Mouse (Mus musculus): ENCODE data around the gene Ccl4.

Gene Ccl4

GRCm38 (mm10) chr11:83662204-83662603 lies at the start of gene Ccl4:
Gene Ccl4 (plus strand): TSS chr11:83662584.
- DNase-seq (ENCODE audit: low read depth in 1 of 2, low spot score in 2 of 2), result no peak

GRCm38 (mm10) chr11:83616586-83616985 lies 45.8 kb upstream of the Ccl4 start:
- no peak for DNase-seq (ENCODE audit: low read depth in 1 of 2, low spot score in 2 of 2)

- no peak for DNase-seq (ENCODE audit: low read depth in 1 of 2, low spot score in 2 of 2)
Observed at GRCm38 (mm10) chr11:83618238-83618637, 44.1 kb upstream of the Ccl4 start.

GRCm38 (mm10) chr11:83619037-83619436 lies 43.3 kb upstream of the Ccl4 start:
- no peak for DNase-seq (ENCODE audit: low read depth in 1 of 2, low spot score in 2 of 2)

- no peak for DNase-seq (ENCODE audit: low read depth in 1 of 2, low spot score in 2 of 2)
Observed at GRCm38 (mm10) chr11:83623586-83623985, 38.8 kb upstream of the Ccl4 start.

GRCm38 (mm10) chr11:83628808-83629207 lies 33.6 kb upstream of the Ccl4 start:
- no peak for DNase-seq (ENCODE audit: low read depth in 1 of 2, low spot score in 2 of 2)

GRCm38 (mm10) chr11:83630630-83631029 lies 31.8 kb upstream of the Ccl4 start:
- DNase-seq (ENCODE audit: low read depth in 1 of 2, low spot score in 2 of 2), result no peak

GRCm38 (mm10) chr11:83631065-83631464 lies 31.3 kb upstream of the Ccl4 start:
- no peak for DNase-seq (ENCODE audit: low read depth in 1 of 2, low spot score in 2 of 2)

- DNase-seq (ENCODE audit: low read depth in 1 of 2, low spot score in 2 of 2), result no peak
Observed at GRCm38 (mm10) chr11:83632744-83633143, 29.6 kb upstream of the Ccl4 start.

GRCm38 (mm10) chr11:83634425-83634824 lies 28.0 kb upstream of the Ccl4 start:
- no peak for DNase-seq (ENCODE audit: low read depth in 1 of 2, low spot score in 2 of 2)

- DNase-seq (ENCODE audit: low read depth in 1 of 2, low spot score in 2 of 2), result no peak
Observed at GRCm38 (mm10) chr11:83634898-83635297, 27.5 kb upstream of the Ccl4 start.

- DNase-seq (ENCODE audit: low read depth in 1 of 2, low spot score in 2 of 2), result no peak
Observed at GRCm38 (mm10) chr11:83636742-83637235, 25.6 kb upstream of the Ccl4 start.

- no peak for DNase-seq (ENCODE audit: low read depth in 1 of 2, low spot score in 2 of 2)
Observed at GRCm38 (mm10) chr11:83638934-83639333, 23.4 kb upstream of the Ccl4 start.

GRCm38 (mm10) chr11:83639533-83639932 lies 22.9 kb upstream of the Ccl4 start:
- DNase-seq (ENCODE audit: low read depth in 1 of 2, low spot score in 2 of 2), result peak in 1 of 2 experiments; percentile 40

- DNase-seq (ENCODE audit: low read depth in 1 of 2, low spot score in 2 of 2), result peak; percentile 59 to 64
Observed at GRCm38 (mm10) chr11:83640141-83640540, 22.2 kb upstream of the Ccl4 start.

GRCm38 (mm10) chr11:83641216-83641615 lies 21.2 kb upstream of the Ccl4 start:
- no peak for DNase-seq (ENCODE audit: low read depth in 1 of 2, low spot score in 2 of 2)

GRCm38 (mm10) chr11:83645521-83645920 lies 16.9 kb upstream of the Ccl4 start, which contains the start of gene Rpl9-ps1:
Gene Rpl9-ps1 (minus strand): TSS chr11:83645621.
- no peak for DNase-seq (ENCODE audit: low read depth in 1 of 2, low spot score in 2 of 2)

- DNase-seq (ENCODE audit: low read depth in 1 of 2, low spot score in 2 of 2), result no peak
Observed at GRCm38 (mm10) chr11:83646356-83647149, 15.8 kb upstream of the Ccl4 start.

- peak; percentile 57 to 63 for DNase-seq (ENCODE audit: low read depth in 1 of 2, low spot score in 2 of 2)
Observed at GRCm38 (mm10) chr11:83649305-83649841, 13.0 kb upstream of the Ccl4 start, which contains the start of gene Ccl3. Gene Ccl3 (minus strand): TSS chr11:83649355.

- DNase-seq (ENCODE audit: low read depth in 1 of 2, low spot score in 2 of 2), result no peak
Observed at GRCm38 (mm10) chr11:83654606-83655005, 7.8 kb upstream of the Ccl4 start.

GRCm38 (mm10) chr11:83657508-83657907 lies 4.9 kb upstream of the Ccl4 start:
- DNase-seq (ENCODE audit: low read depth in 1 of 2, low spot score in 2 of 2), result no peak

- DNase-seq (ENCODE audit: low read depth in 1 of 2, low spot score in 2 of 2), result peak in 1 of 2 experiments; percentile 34
Observed at GRCm38 (mm10) chr11:83658797-83659196, 3.6 kb upstream of the Ccl4 start.

Data from monocyte, adult 2 months (primary cell).